Comparison of ENCODE assay signal across 8 mouse cellular contexts in the genomic region with DNA sequence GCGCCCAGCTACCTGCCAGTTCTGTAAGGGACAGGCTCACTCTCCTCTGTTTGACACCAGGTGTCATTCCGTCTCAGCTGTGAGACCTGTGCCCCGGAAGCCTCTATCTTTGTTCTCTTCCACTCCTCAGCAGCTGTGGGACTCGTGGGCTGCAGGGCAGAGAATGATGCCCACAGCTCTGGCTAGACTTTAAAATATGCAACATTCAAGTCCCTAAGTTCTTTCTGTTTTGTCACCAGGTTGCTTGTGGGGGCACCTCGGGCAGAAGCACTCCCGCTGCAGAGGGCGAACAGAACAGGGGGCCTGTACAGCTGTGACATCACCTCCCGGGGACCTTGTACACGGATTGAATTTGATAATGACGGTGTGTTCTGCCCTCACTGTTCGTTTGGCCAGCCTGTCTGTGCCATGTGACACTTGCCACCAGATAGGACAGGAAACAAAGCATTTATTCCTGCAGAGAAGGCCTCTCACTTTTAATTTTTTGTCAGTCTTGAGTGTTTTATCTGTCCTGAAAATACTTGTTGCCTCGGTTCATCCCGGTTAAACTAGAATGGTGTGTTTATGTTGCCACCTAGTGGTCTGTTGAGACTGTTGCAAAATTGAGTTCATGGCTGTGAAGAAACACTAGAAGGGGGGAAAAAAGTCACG. TPM values are rescaled to one million over a fixed set of nuclear protein-coding genes. Genes with fewer than 3 reads are reported as not detected.
DNase-seq lines count a peak whose midpoint lies in the region; ATAC-seq lines count a peak whose summit lies in the region.

No protein-coding gene starts in this region.

- no peak overlapping the region for H3K4me3 ChIP-seq in hindbrain, embryonic 15.5 days
- H3K4me3 ChIP-seq in midbrain, embryonic 14.5 days (replicated peaks; ENCODE audit: low read depth, low read length) = no peak overlapping the region

- DNase-seq in layer of hippocampus, adult 11-12 months (ENCODE audit: low spot score) = peak; percentile 27
- no peak for DNase-seq in layer of hippocampus, adult 8-10 months (ENCODE audit: low spot score in 2 of 2)
- peak; percentile 63 for DNase-seq in MEL-GATA-1-ER (ENCODE audit: extremely low read depth, low read depth)
- DNase-seq in embryo, embryonic 10.5 days (ENCODE audit: low spot score) = peak; percentile 85
- peak; percentile 86 for DNase-seq in midbrain, embryonic 14.5 days
- no peak for DNase-seq in urinary bladder, postnatal 36 days (ENCODE audit: low spot score in 2 of 2)
- no peak for DNase-seq in left cerebral cortex, postnatal 36 days (ENCODE audit: low spot score in 2 of 2)

- H3K36me3 ChIP-seq in hindbrain, embryonic 15.5 days = no peaks in the 10 kb centered on the region
- H3K36me3 ChIP-seq in midbrain, embryonic 14.5 days (ENCODE audit: control insufficient read depth, insufficient read depth, low read length) = no peaks in the 10 kb centered on the region

- no peaks in the 10 kb centered on the region for H3K9me3 ChIP-seq in hindbrain, embryonic 15.5 days
- no peaks in the 10 kb centered on the region for H3K9me3 ChIP-seq in midbrain, embryonic 14.5 days (ENCODE audit: control insufficient read depth, low read length)

- H3K9ac ChIP-seq in hindbrain, embryonic 15.5 days = no peak overlapping the region
- H3K9ac ChIP-seq in midbrain, embryonic 14.5 days (replicated peaks; ENCODE audit: low read length) = no peak overlapping the region

- no peaks in the 10 kb centered on the region for H3K27me3 ChIP-seq in hindbrain, embryonic 15.5 days
- H3K27me3 ChIP-seq in midbrain, embryonic 14.5 days (ENCODE audit: control insufficient read depth, insufficient read depth, low read length) = no peaks in the 10 kb centered on the region

- H3K4me1 ChIP-seq in hindbrain, embryonic 15.5 days (replicated peaks) = peaks cover 31% of the 10 kb centered on the region
- H3K4me1 ChIP-seq in midbrain, embryonic 14.5 days (ENCODE audit: control insufficient read depth, insufficient read depth, low read length) = 0 out of 2 replicates have a peak, but pooled peaks cover 6% of the 10 kb centered on the region

- H3K27ac ChIP-seq in hindbrain, embryonic 15.5 days (replicated peaks) = no peak overlapping the region
- no peak overlapping the region for H3K27ac ChIP-seq in midbrain, embryonic 14.5 days (replicated peaks; ENCODE audit: low read depth, low read length)

- H3K4me2 ChIP-seq in hindbrain, embryonic 15.5 days = 0 out of 2 replicates have a peak overlapping the region, but pooled peaks have one; percentile 2
- H3K4me2 ChIP-seq in midbrain, embryonic 14.5 days (ENCODE audit: low read length) = no peak overlapping the region

- peak; percentile 50; the same call in 1 of the 2 replicates for ATAC-seq in hindbrain, embryonic 15.5 days (ENCODE audit: low FRiP score, low read depth)
- no peak for ATAC-seq in midbrain, embryonic 14.5 days (ENCODE audit: low FRiP score, low TSS enrichment)

- intact Hi-C loops in left cerebral cortex, postnatal 36 days (cut with DNase I) = loop anchor here (10.0 kb wide), 2 partner anchors 362 to 562 kb away; a partner anchor contains a TSS

- WGBS in hindbrain, embryonic 15.5 days = 40% methylated on average over 14 of the region's 14 CpGs
- WGBS in midbrain, embryonic 14.5 days = 45% methylated on average over 14 of the region's 14 CpGs

RNA-seq across cellular contexts. Expression of a gene that starts 56.5 kb away (rescaled TPM):
- 10 to 100 TPM; 41.2 to 50.9 (median 47.0) TPM for total RNA-seq in layer of hippocampus, adult 8-10 months (2022)
- 21.5 and 22.6 TPM in 2 replicates for polyA plus RNA-seq in hindbrain, embryonic 15.5 days (2015; fragmentation: Nextera tagmentation; extraction: Ambion mirVana)
- 14.6 and 23.2 TPM in 2 replicates for polyA plus RNA-seq in midbrain, embryonic 14.5 days (2014; fragmentation: Nextera tagmentation; extraction: Ambion mirVana)
- 10 to 100 TPM; 45.1 to 49.7 TPM for total RNA-seq in left cerebral cortex, postnatal 36 days (2021)

Comparison
In these comparisons a context has a peak if more than half of its experiments do, and no peak if none do; other contexts are left out.
1. DNase-seq: peak in layer of hippocampus, adult 11-12 months (single experiment), MEL-GATA-1-ER (single experiment), embryo, embryonic 10.5 days (single experiment) and midbrain, embryonic 14.5 days (single experiment); none in layer of hippocampus, adult 8-10 months (0 of 2), urinary bladder, postnatal 36 days (0 of 2) and left cerebral cortex, postnatal 36 days (0 of 2).